Mouse (Mus musculus) gastrocnemius, adult 2 months (tissue): ENCODE results near the gene Tdrd7. TPM values are rescaled to one million over a fixed set of nuclear protein-coding genes. Genes with fewer than 3 reads are reported as not detected.

ENCODE experiments used
- DNase-seq: peaks from one replicate; pipeline ENCODE4 v3.0.0; 2022
- H3K27ac ChIP-seq: fragments of 200-600 bp; 2 replicates; pipeline ENCODE4 v1.8.1; 2022; ENCODE audit warnings: mild to moderate bottlenecking
- H3K4me3 ChIP-seq: fragments of 200-600 bp; 2 replicates; pipeline ENCODE4 v1.8.1; 2022; ENCODE audit warnings: mild to moderate bottlenecking, moderate library complexity
- CTCF ChIP-seq: fragments of 200-600 bp; IDR thresholded peaks from 2 replicates; pipeline ENCODE4 v1.8.1; 2022; ENCODE audit warnings: antibody characterized with exemption, mild to moderate bottlenecking, moderate library complexity
- intact Hi-C: fragments of 180-260 bp; cut with DNase I; formaldehyde crosslinking; loops from one replicate; pipeline ENCODE4 v1.15.1; 2025
- long read RNA-seq, 2 experiments: library from polyadenylated mRNA; stranded (forward); transcript quantifications; one replicate each; pipeline ENCODE4 v2.0.0; 2021
- total RNA-seq, 2 experiments: library from RNA; stranded (reverse); gene quantifications; 2 replicates each; pipeline ENCODE4 v1.2.3; 2021

Tdrd7 gene
- 1 to 10 TPM; 8.8 to 9.3 TPM for total RNA-seq
- long read RNA-seq, experiment 1, transcript Tdrd7-201 (17 exons, 3,716 nt): major isoform, 9 of 11 reads
- long read RNA-seq, experiment 1, partial matches to known transcripts: 1 of 11 reads
- long read RNA-seq, experiment 1, other reads (novel, unspliced or antisense): 1 of 11 reads
- long read RNA-seq, experiment 2, transcript Tdrd7-201 (17 exons, 3,716 nt): major isoform, 6 of 8 reads
- long read RNA-seq, experiment 2, partial matches to known transcripts: 1 of 8 reads
- long read RNA-seq, experiment 2, other reads (novel, unspliced or antisense): 1 of 8 reads

GRCm38 (mm10) chr4:45964771-45965439, at the start of gene Tdrd7:
Gene Tdrd7, plus strand, starts transcription at chr4:45965334.
- TF ChIP-seq CTCF: no peak
- DNase-seq: no peak
- H3K27ac ChIP-seq: peak within 1 kb of the TSS; percentile 25
- peak within 1 kb of the TSS; percentile 36 for H3K4me3 ChIP-seq
- intact Hi-C loops: no loop called here

GRCm38 (mm10) chr4:45917091-45917490, 48.0 kb upstream of the Tdrd7 start:
- no peak for DNase-seq
- no peak for TF ChIP-seq CTCF
- no peak overlapping the region for H3K4me3 ChIP-seq
- intact Hi-C loops: no loop called here
- no peak overlapping the region for H3K27ac ChIP-seq

- H3K4me3 ChIP-seq: no peak overlapping the region
- intact Hi-C loops: no loop called here
- H3K27ac ChIP-seq: no peak overlapping the region
- no peak for DNase-seq
- TF ChIP-seq CTCF: no peak
Measured at GRCm38 (mm10) chr4:45921663-45922435, 43.3 kb upstream of the Tdrd7 start.

GRCm38 (mm10) chr4:45924011-45924410, 41.1 kb upstream of the Tdrd7 start:
- intact Hi-C loops: no loop called here
- Histone ChIP-seq H3K27ac (no peak overlapping the region), H3K4me3 (no peak overlapping the region)
- no peak for DNase-seq
- TF ChIP-seq CTCF: no peak

- DNase-seq: no peak
- no peak for TF ChIP-seq CTCF
- H3K4me3 ChIP-seq: no peak overlapping the region
- no peak overlapping the region for H3K27ac ChIP-seq
- intact Hi-C loops: no loop called here
Measured at GRCm38 (mm10) chr4:45928561-45928960, 36.6 kb upstream of the Tdrd7 start.

- DNase-seq: peak; percentile 57
- peak; percentile 94 for TF ChIP-seq CTCF
- Histone ChIP-seq H3K27ac (no peak overlapping the region), H3K4me3 (peak overlapping the region; percentile 35)
- intact Hi-C loops: loop anchor here (1.0 to 5.0 kb wide), 2 partner anchors 86 to 185 kb away; no protein-coding TSS in a partner anchor
Measured at GRCm38 (mm10) chr4:45941628-45942044, 23.5 kb upstream of the Tdrd7 start.

GRCm38 (mm10) chr4:45947729-45948128, 17.4 kb upstream of the Tdrd7 start:
- DNase-seq: no peak
- no peak for TF ChIP-seq CTCF
- H3K27ac ChIP-seq: no peak overlapping the region
- no peak overlapping the region for H3K4me3 ChIP-seq
- intact Hi-C loops: no loop called here

- no peak for DNase-seq
- Histone ChIP-seq H3K27ac (no peak overlapping the region), H3K4me3 (no peak overlapping the region)
- TF ChIP-seq CTCF: no peak
- intact Hi-C loops: no loop called here
Measured at GRCm38 (mm10) chr4:45949109-45949848, 15.9 kb upstream of the Tdrd7 start.

- intact Hi-C loops: no loop called here
- no peak overlapping the region for H3K27ac ChIP-seq
- DNase-seq: no peak
- TF ChIP-seq CTCF: no peak
- no peak overlapping the region for H3K4me3 ChIP-seq
Measured at GRCm38 (mm10) chr4:45951830-45952229, 13.3 kb upstream of the Tdrd7 start.

GRCm38 (mm10) chr4:45953025-45953919, 11.9 kb upstream of the Tdrd7 start:
- Histone ChIP-seq H3K27ac (no peak overlapping the region), H3K4me3 (no peak overlapping the region)
- intact Hi-C loops: no loop called here
- TF ChIP-seq CTCF: no peak
- no peak for DNase-seq

- TF ChIP-seq CTCF: no peak
- intact Hi-C loops: no loop called here
- no peak overlapping the region for H3K4me3 ChIP-seq
- no peak for DNase-seq
- no peak overlapping the region for H3K27ac ChIP-seq
Measured at GRCm38 (mm10) chr4:45955235-45955634, 9.9 kb upstream of the Tdrd7 start.
